Mouse (Mus musculus) bone marrow macrophage, adult 2 months (primary cell): ENCODE results near the gene Helq.

Experiments
- CTCF ChIP-seq: IDR thresholded peaks from 2 replicates; pipeline ENCODE4 v1.5.1; 2012; ENCODE audit warnings: low read depth, mild to moderate bottlenecking, low read length, moderate library complexity
- POLR2A ChIP-seq: IDR thresholded peaks from 2 replicates; pipeline ENCODE4 v1.6.1; 2012; ENCODE audit warnings: mild to moderate bottlenecking, low read depth, low read length, borderline replicate concordance

GRCm38 (mm10) chr5:100736919-100737318 lies 61.5 kb downstream of the Helq start:
- TF ChIP-seq CTCF (no peak), POLR2A (no peak)
